Mouse (Mus musculus): ENCODE results near the gene 4930453N24Rik. TPM values are rescaled to one million over a fixed set of nuclear protein-coding genes. Genes with fewer than 3 reads are reported as not detected.
A peak's percentile ranks its signal among the peaks of the same experiment; 100 is the strongest.

The 4930453N24Rik gene
- polyA plus RNA-seq (2012; ENCODE audit: insufficient read depth, insufficient read length, missing spikeins), result 15.3 and 21.9 TPM in 2 replicates

DNA sequence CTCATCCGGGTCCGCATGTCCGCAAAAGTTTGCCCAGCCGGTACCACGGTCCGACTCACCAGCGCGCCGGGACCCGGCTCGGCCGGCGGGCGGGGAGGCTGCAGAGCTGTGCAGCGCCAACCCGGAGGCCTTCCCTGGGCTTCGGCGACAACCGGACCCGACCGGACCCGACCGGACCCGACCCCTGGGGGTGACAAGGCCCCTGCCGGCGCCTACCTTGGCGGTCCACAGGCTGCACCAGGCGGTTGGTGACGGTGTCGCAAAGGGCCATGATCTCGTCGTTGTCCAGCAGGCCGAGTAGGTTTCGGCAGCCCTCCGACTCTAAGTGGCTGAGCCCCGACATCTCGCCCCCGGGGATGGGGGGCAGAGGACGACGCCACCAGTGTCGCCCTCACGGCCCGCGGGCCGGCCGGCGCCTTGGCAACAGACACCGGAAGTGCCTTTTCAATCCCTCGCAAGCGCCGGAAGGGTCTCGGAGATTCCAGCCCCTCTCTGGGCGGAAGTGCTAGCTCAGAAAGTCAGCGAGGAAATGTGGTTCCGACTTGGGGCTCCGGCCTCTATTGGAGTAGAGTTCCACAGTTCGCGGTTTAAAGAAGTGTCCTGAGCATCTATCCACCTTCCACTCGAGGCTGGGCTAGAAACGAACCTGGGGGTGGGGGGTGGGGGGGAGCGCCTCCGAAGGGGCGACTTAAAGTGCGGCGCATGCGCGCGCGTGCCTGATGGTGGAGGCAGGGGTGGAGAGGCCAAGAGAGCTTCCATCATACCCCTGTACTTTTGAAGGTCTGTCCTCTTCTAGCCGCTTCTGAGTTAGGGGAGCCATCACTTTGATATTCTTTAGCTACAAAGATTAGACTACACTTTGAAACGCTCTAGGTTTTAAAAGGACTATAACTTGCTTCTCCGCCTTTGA lies at the start of gene 4930453N24Rik:
Gene 4930453N24Rik, minus strand, starts transcription at position 641 of the 910 bp plus-strand sequence.
- TF ChIP-seq CTCF (IDR thresholded peaks at IDR 0.05; ENCODE audit: low read depth, low read length), result no peak
- TF ChIP-seq POLR2A (IDR thresholded peaks at IDR 0.05; ENCODE audit: borderline replicate concordance, low read depth, low read length), result no peak
- Histone ChIP-seq H3K27ac (ENCODE audit: insufficient read depth, low read depth, low read length) (peak within 1 kb of the TSS; percentile 32), H3K4me3 (ENCODE audit: insufficient read depth, low read length) (peak within 1 kb of the TSS; percentile 98), H3K4me1 (ENCODE audit: control insufficient read depth, insufficient read depth, low read length) (peaks cover 5% of the 10 kb centered on the region)

GRCm38 (mm10) chr16:64817094-64817765 lies 46.3 kb upstream of the 4930453N24Rik start:
- Histone ChIP-seq H3K27ac (ENCODE audit: insufficient read depth, low read depth, low read length) (no peak overlapping the region), H3K4me3 (ENCODE audit: insufficient read depth, low read length) (no peak overlapping the region), H3K4me1 (ENCODE audit: control insufficient read depth, insufficient read depth, low read length) (peaks cover 7% of the 10 kb centered on the region)
- no peak for TF ChIP-seq CTCF (IDR thresholded peaks at IDR 0.05; ENCODE audit: low read depth, low read length)
- no peak for TF ChIP-seq POLR2A (IDR thresholded peaks at IDR 0.05; ENCODE audit: borderline replicate concordance, low read depth, low read length)

DNA sequence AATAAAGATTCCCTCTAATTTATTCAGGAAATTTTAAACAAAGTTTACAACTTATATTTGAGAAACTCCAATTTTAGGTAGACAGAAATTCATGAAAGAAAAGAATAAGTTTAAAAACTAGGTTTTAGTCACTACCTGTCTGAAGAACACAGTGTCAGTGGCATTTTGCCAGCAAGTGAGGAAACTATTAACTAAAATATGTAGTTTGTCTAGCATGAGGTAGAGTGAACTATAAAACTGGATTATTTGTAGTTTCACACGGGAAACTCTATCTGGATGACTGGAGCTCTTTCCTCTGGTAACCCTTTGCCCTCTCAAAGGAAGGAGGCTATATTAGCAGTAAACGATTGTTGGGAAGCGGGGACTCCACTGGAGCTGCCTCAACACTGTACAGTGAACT lies 32.1 kb upstream of the 4930453N24Rik start:
- H3K4me1 ChIP-seq (ENCODE audit: control insufficient read depth, insufficient read depth, low read length), result peaks cover 9% of the 10 kb centered on the region
- no peak overlapping the region for H3K4me3 ChIP-seq (ENCODE audit: insufficient read depth, low read length)
- TF ChIP-seq CTCF (IDR thresholded peaks at IDR 0.05; ENCODE audit: low read depth, low read length) (no peak), POLR2A (IDR thresholded peaks at IDR 0.05; ENCODE audit: borderline replicate concordance, low read depth, low read length) (no peak)
- no peak overlapping the region for H3K27ac ChIP-seq (ENCODE audit: insufficient read depth, low read depth, low read length)

DNA sequence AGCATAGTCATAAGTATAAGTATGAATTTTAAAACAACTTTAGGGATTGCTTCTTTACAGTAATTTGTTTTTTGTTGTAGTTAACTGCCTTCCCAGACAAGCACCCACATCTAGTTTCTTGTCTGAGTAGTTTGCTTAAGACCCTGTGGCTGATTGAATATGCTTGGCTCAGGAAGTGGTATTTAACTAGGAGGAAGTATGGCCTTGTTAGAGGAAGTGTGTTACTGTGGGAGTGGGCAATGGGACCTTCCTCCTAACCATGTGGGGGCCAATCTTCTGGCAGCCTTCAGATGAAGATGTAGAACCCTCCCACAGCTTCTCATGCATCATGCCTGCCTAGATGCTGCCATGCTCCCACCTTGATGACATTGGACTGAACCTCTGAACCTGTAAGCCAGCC lies 30.7 kb upstream of the 4930453N24Rik start:
- H3K4me3 ChIP-seq (ENCODE audit: insufficient read depth, low read length), result no peak overlapping the region
- H3K4me1 ChIP-seq (ENCODE audit: control insufficient read depth, insufficient read depth, low read length), result peaks cover 9% of the 10 kb centered on the region
- no peak for TF ChIP-seq CTCF (IDR thresholded peaks at IDR 0.05; ENCODE audit: low read depth, low read length)
- TF ChIP-seq POLR2A (IDR thresholded peaks at IDR 0.05; ENCODE audit: borderline replicate concordance, low read depth, low read length), result no peak
- no peak overlapping the region for H3K27ac ChIP-seq (ENCODE audit: insufficient read depth, low read depth, low read length)

DNA sequence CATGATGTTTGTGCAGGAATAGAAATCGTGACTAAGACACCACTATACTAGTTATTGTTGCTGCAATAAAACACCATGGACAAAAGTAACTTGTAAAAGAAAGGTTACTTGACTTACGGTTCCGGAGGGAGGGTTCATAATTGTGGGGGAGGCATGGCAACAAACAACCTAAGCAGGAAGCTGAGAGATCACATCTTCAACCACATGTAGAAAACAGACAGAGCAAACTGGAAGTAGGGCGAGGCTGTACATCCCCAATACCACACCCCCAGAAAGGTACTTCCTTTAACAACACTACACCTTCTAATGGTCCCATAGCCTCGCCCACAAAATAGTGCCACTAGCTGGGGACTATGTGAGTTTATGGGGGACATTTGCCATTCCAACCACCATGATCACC lies 29.4 kb upstream of the 4930453N24Rik start:
- Histone ChIP-seq H3K27ac (ENCODE audit: insufficient read depth, low read depth, low read length) (no peak overlapping the region), H3K4me3 (ENCODE audit: insufficient read depth, low read length) (no peak overlapping the region), H3K4me1 (ENCODE audit: control insufficient read depth, insufficient read depth, low read length) (peaks cover 9% of the 10 kb centered on the region)
- no peak for TF ChIP-seq POLR2A (IDR thresholded peaks at IDR 0.05; ENCODE audit: borderline replicate concordance, low read depth, low read length)
- no peak for TF ChIP-seq CTCF (IDR thresholded peaks at IDR 0.05; ENCODE audit: low read depth, low read length)

GRCm38 (mm10) chr16:64794802-64795201 lies 23.8 kb upstream of the 4930453N24Rik start:
- TF ChIP-seq POLR2A (IDR thresholded peaks at IDR 0.05; ENCODE audit: borderline replicate concordance, low read depth, low read length) (no peak), CTCF (IDR thresholded peaks at IDR 0.05; ENCODE audit: low read depth, low read length) (no peak)

DNA sequence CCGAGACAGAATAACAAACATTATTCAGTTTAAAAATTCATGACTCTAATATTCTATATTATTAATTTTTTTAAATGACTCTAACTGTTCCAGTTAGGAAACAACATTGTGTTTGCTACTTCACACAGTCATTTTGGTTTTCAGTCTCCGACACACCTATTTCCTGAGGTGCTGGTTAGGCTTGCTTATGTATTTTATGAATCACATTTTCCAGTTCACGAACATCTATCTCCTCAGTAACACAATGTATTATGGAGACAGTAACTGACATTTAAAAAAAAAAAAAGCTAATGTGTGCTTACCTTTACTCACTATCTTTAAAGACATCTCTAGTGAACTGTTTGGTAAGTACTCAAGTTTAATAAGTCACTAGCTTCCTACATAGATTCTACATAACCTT lies 18.7 kb upstream of the 4930453N24Rik start:
- TF ChIP-seq CTCF (IDR thresholded peaks at IDR 0.05; ENCODE audit: low read depth, low read length), result no peak
- Histone ChIP-seq H3K4me3 (ENCODE audit: insufficient read depth, low read length) (no peak overlapping the region), H3K27ac (ENCODE audit: insufficient read depth, low read depth, low read length) (no peak overlapping the region), H3K4me1 (ENCODE audit: control insufficient read depth, insufficient read depth, low read length) (no peaks in the 10 kb centered on the region)

More at GRCm38 (mm10) chr16:64794802-64795201, 23.8 kb upstream of the 4930453N24Rik start:
- Histone ChIP-seq H3K27ac (ENCODE audit: insufficient read depth, low read depth, low read length) (no peak overlapping the region), H3K4me3 (ENCODE audit: insufficient read depth, low read length) (no peak overlapping the region), H3K4me1 (ENCODE audit: control insufficient read depth, insufficient read depth, low read length) (0 out of 2 replicates have a peak, but pooled peaks cover 2% of the 10 kb centered on the region)

GRCm38 (mm10) chr16:64775516-64775915 lies 4.6 kb upstream of the 4930453N24Rik start:
- Histone ChIP-seq H3K27ac (ENCODE audit: insufficient read depth, low read depth, low read length) (no peak overlapping the region), H3K4me3 (ENCODE audit: insufficient read depth, low read length) (no peak overlapping the region), H3K4me1 (ENCODE audit: control insufficient read depth, insufficient read depth, low read length) (0 out of 2 replicates have a peak, but pooled peaks cover 2% of the 10 kb centered on the region)
- TF ChIP-seq CTCF (IDR thresholded peaks at IDR 0.05; ENCODE audit: low read depth, low read length), result no peak
- TF ChIP-seq POLR2A (IDR thresholded peaks at IDR 0.05; ENCODE audit: borderline replicate concordance, low read depth, low read length), result no peak

DNA sequence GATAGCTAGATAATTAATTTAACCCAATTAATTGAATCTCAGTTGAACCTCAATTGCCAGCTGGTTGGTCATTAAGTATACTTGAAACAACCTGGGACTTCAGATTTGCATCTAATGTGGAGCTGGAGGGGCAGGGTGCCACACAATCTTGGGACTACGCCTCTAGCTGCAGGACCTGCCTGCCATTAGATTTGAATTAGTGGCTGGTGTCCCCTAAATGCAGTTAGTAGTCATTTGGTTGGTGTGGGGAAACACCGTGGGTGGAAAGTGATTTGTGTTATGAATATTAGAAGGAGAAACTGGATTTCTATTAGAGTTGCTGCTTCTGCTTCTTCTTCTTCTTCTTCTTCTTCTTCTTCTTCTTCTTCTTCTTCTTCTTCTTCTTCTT lies 464 bp upstream of the 4930453N24Rik start:
- Histone ChIP-seq H3K27ac (ENCODE audit: insufficient read depth, low read depth, low read length) (no peak overlapping the region), H3K4me1 (ENCODE audit: control insufficient read depth, insufficient read depth, low read length) (peaks cover 5% of the 10 kb centered on the region), H3K4me3 (ENCODE audit: insufficient read depth, low read length) (no peak overlapping the region)
- no peak for TF ChIP-seq CTCF (IDR thresholded peaks at IDR 0.05; ENCODE audit: low read depth, low read length)
- no peak for TF ChIP-seq POLR2A (IDR thresholded peaks at IDR 0.05; ENCODE audit: borderline replicate concordance, low read depth, low read length)
